Mouse (Mus musculus) c-Kit-positive CD71-negative TER-119-negative erythroid progenitor cells, embryonic 14.5 days (primary cell): Measurements from ENCODE around the gene Prr12.
A peak's percentile ranks its signal among the peaks of the same experiment; 100 is the strongest.

ENCODE experiments used
- DNase-seq: peaks from one replicate; pipeline ENCODE4 v3.0.0-alpha.2; 2013; ENCODE audit warnings: low read depth

The Prr12 gene

DNA sequence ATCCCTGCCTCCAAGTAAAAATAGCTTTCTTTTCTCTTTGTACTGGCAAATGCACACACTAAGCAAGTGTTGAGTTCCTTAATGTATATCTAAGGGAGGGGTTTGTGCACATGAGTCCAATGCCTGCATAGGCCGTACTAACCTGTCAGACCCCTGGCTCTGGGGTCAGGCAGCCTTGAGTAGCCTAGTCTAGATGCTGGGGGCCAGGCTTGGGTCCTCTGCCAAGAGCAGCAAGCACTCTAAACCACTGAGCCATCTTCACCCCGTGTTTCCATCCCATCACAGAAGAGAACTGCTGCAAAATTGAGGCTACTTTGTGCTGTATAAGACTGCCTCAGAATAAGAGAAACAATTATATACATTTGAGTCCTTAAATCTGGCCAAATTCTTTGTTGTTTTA is 25.1 kb upstream of the Prr12 start:
- no peak for DNase-seq

DNA sequence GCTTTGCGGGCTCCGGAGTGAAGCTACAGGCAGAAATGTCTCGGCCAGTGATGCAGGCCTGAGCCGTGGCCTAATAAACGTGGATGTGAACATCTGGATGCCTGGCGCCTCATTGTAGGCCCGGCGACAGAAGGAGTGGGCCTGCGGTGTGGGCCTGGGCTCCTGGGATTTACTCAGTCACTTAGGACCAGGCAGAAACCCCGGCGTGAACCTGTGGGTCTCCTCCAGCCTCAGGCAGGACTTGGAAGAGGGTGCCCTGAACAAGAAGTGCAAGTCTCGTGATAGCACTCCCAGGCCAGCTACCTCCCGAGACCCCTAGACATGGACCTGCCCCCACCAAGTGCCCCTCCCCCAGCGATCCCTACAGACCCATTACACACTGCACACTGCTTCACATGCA is 24.6 kb upstream of the Prr12 start:
- no peak for DNase-seq

DNA sequence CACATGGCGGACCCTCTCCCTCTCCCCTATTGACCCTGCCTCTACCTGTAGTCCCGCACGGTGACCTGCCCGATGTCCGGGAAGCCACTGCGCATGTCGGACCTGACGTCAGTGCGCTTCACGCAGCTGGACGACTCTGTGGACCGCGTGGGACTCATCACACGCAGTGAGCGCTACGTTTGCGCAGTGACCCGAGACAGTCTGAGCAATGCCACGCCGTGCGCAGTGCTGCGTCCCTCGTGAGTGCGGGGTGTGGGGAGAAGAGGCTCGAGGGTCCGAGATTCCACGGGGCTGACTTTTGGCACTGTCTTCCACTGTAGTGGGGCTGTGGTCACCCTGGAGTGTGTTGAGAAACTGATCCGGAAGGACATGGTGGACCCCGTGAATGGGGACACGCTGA is 23.8 kb upstream of the Prr12 start:
- no peak for DNase-seq

DNA sequence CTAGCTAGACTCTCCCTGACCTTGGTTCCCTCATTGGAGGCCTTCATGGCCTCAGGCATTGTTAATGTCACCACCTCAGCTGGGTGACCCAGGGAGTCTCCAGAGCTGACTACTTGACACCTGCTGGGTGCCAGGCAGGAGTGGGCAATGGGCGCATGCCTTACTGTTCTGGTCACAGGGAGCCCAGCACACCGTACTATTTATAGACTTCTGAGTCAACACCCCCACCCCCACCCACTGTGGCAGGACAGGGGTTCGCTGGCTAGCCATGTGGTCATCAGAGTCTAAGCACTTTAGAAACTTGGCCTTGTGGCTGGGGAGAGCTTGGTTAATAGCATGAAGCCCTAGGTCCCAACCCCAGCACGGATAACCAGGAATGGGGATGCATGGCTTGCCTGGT is 22.7 kb upstream of the Prr12 start:
- DNase-seq: no peak

DNA sequence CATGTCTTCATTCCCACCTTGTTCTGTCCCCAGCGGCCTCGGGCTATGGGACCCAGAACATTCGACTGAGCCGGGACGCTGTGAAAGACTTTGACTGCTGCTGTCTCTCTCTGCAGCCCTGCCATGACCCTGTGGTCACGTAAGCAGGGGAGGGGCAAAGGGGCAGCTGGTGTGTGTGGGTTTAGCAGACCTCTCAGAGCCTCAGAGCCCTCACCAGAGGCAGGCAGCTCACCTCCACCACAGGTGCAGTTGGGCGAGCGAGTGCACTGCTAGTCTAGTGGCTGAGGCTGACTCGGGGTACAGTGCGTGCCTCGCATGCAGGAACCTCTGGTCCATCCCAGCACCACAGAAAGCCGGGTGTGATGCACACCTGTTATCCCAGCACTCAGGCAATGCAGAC is 21.3 kb upstream of the Prr12 start:
- no peak for DNase-seq

DNA sequence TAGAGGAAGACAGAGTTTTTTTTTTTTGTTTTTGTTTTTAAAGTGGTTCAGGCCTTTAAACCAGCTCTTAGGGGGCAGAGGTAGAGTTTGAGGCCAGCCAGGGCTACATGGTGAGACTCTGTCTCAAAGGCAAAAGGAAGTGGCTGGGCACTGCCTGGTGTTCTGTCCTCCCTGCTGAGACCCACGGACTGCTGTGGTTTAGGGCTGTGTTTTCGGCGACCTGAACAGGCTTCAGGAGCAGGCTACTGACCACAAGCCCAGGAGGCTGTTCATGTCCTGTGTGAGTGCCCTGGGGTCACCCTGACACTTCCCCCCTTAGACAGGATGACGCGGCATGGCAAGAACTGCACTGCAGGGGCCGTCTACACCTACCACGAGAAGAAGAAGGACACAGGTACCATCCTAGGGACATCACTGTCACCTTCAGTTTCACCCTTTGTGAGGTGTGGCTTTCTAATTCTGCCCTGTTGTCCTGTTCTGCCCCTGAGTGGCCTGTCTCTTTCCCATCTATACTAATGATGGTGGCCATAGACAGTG is 20.6 kb upstream of the Prr12 start:
- DNase-seq: no peak

DNA sequence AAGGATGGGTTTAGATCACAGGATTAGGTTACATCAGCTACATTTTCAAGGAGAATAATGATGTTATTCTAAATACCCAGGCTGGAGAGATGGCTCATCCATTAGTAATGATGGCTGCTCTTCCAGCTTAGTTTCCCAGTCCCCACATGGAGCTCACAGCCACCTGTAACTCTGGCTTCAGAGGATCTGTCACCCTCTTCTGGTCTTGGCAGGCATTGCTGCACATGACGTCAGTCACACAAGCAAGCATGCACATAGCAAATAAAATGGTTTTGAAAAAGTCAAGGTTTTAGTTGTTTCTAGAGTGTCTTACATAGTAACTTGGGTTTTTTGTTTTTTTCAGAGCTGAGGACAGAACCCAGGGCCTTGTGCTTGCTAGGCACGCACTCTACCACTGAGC is 19.5 kb upstream of the Prr12 start:
- DNase-seq: no peak

DNA sequence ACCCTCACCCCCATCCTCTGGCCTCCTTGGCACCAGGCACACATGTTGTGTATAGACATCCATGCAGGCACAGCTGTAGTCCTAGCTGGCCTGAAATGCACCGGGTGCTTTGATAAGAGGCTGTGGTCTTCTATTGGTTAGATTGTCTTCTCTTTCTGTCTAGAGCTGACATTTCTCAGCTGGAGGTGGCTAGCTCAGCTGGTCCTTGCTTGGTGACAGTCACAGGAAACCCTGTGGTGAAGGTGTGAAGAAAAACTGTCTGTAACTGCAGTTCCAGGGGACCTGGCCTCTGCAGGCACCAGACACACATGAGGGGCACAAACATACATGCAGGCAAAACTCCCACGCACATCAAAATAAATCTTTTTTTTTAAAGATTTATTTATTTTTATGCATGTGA is 17.0 kb upstream of the Prr12 start:
- no peak for DNase-seq

DNA sequence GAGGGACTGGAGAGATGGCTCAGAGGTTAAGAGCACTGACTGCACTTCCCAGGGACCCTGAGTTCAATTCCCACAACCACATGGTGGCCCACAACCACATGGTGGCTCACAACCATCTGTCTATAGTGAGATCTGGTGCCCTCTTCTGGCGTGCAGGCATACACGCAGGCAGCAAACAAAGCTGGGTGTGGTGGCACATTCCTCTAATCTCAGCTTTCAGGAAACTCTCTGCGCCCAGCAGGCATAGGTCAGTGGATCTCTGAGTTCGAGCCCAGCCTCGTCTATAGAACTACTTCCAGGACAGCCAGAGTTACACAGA is 15.3 kb upstream of the Prr12 start:
- peak; percentile 69 for DNase-seq

DNA sequence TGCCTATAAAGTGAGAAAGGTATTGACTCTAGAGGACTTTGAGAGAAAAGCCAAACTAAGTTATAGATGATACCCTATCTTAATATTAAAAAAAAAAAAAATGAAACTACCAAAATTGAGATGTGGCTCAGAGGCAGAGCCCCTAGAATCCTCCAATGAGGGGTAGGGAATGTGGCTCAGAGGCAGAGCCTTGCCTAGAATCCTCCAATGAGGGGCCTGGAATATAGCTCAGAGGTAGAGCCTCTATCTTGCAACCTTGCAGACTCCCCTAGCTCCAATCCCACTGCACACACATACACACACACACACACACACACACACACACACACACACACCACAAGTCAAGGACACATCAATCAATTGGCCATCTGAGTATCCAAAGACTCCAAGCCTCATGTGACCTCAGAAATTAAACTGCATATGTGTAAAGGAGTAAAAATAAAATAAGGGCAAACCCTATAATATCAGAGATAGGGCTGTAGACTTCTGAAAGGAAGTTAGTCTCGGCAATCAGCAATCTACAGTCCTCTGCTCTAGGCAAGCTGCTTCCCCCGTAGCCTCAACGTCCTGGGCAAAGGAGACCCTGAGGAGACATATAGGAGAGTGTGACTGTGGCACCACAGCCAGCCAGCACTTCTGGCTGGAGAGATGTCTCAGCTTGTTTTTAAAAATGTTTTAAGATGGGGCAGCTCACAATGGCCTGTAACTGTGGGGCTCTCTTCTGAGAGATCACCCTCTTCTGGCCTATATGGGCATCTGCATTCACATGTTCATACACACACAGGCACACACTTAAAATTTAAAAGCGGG is 14.7 kb upstream of the Prr12 start:
- no peak for DNase-seq

DNA sequence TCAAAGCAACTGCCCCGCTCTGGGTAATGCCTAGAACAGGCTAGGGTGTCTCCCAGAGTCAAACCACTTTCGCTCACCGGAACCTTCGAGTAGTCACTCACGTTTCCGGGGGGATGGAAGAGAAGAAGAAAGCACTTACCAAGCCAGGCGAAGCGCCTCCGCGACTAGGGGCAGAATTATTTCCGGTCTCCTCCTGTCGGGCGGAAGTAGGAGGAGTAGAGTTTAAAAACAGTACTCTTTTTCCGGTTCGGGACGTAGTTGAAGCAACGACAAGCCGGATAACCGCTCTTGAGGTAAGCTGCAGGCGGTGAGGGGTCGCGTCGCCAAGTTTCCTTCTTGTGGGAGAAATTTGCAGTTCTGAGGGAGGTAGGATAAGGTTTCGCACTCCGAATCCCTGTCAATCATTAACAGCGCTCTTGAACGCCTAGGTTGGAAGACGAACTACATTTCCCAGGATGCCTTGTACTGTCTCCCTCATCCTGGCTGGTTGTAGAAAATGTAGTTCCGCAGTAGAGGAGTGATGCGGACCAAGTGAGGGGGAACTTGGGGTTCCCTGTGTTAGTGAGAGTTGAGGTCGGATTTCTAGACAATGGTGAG is 9.7 kb upstream of the Prr12 start, which contains the start of the genes Nosip and Prrg2:
Gene Nosip (plus strand): TSS at position 191 of the 597 bp plus-strand sequence.
Gene Prrg2 (minus strand): TSS at position 439 of the 597 bp plus-strand sequence.
- peak; percentile 100 for DNase-seq

DNA sequence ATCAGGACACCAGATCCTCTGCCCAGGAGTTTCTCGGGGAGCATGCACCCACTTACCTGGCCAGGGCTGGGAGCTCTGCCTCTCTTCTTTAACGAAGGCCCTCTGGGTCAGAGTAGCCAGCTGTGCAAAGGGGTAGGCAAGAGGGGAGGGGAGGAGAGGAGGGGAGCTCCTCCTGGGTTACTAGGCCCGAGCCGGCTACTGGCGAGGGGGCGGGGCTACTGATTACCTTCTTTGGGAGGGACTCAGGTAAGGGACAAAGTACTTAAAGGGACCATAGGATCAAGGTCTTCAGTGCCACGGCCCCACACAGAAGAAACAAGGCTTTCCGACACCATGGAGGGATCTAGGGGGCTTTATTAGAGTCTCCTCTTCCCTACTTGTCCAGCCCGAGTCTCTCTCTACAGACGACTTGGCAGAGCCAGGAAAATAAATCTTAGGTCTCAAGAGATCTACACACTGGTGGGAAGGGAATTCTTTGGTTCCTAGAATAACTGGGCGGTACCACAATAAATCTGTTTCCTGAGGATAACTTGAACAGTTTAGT is 8.9 kb upstream of the Prr12 start:
- DNase-seq: no peak

DNA sequence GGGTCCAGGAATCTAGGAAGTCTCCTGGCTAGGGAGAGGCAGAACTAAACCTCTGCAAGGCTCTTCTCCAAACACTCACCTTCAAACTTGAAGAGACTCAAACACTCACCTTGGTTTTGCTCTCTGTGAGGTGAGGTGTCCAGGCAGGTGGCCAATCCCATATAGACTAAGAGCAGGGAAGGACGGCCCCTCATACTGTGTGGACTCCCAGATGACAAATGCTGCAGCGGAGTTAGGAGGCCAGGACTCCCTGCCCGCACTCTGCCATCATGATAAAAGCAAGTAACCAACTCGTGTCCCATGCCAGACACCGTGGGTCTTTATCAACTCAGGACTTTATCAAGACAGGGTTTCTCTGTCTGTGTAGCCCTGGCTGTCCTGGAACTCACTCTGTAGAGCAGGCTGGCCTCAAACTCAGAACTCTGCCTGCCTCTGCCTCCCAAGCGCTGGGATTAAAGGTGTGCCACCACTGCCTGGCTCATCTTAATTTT is 8.0 kb upstream of the Prr12 start:
- DNase-seq: no peak

DNA sequence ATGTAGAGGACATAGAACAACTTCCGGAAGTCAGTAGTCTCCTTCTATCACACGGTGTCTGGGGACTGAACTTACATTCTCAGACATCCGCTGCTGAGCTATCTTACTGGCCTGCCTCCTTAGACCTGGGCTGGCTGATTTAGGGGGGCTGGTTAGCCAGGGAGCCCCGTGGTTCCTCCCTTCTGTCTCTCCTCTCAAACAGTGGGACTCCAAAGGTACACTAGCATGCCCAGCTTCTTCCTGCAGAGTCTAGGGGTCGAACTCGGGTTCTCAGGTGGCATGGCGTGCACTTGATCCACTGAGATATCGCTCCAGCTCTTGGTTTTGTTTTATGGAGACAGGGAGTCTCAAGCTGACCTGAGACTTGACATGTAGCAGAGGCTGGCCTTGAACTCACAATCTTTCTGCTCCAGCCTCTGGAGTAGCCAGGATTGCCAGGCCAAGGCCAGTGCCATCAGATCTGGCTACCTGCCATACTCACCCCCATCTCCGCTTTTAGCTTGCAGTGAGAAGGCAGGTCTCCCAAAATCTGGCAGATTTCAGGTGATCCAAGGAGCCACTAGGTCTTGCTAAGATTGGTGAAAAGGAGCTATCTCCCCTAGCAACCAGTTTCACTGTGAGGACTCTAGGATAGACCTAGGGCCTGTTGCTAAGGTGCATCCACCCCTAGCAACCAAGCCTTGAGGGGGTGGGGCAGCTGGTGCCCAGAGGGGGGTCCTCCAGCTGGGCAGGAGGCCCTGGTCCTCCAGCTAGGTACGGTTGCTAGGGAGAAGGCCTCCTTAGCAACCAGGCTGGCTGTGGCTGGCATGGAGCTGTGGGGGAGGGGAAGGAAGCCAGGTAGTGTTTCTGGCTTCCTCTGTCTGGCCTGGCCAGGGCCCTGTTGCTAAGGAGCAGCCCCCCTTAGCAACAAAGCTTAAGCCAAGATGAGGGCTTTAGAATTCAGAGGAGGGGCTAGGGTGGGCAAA is 6.2 kb upstream of the Prr12 start:
- DNase-seq: no peak

DNA sequence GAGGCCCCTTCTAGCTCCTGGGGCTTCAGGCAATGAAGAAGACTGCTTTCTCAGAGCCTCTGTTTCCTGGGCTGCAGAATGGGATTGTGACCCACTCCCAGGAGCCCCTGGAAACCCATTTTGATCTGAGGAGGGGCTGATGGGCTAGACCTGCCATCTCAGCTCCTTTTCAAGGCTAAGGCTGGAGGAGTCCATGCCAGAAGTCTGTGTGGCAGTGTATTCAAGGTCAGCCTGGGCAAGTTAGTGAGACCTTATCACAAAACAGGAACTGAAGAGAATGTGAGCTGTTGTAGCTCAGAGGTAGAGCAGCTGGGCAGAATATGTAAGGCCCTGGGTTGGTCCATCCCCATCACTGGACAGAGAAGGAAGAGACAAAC is 4.3 kb upstream of the Prr12 start:
- no peak for DNase-seq

DNA sequence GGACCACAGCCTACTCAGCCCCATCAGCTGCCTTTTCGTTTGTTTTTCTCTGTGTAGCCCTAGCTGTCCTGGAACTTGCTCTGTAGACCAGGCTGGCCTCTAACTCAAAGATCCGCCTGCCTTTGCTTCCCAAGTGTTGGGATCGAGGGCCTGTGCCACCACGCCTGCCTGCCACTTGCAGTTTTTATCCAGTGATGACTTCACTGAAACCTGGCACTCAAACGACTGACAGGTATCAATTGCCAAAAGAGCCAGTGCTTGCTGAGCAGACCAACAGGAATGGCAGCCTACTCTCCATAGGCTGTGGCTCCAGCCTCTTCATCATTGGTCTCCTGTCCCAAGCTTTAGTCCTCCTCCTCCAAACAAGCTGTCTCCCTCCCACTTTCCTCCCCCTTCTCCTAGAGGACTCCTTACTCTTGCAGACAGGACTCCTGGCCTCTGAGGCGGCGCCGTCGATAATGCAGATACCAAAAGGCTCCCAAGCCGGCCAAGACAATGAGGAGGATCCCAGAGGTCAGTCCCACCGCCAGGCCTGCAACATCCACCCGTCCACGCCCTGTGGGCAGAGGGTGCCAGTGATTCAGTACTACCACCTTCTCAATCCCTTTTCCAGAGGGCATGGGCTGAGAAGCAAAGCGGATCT is 3.8 kb upstream of the Prr12 start:
- no peak for DNase-seq

DNA sequence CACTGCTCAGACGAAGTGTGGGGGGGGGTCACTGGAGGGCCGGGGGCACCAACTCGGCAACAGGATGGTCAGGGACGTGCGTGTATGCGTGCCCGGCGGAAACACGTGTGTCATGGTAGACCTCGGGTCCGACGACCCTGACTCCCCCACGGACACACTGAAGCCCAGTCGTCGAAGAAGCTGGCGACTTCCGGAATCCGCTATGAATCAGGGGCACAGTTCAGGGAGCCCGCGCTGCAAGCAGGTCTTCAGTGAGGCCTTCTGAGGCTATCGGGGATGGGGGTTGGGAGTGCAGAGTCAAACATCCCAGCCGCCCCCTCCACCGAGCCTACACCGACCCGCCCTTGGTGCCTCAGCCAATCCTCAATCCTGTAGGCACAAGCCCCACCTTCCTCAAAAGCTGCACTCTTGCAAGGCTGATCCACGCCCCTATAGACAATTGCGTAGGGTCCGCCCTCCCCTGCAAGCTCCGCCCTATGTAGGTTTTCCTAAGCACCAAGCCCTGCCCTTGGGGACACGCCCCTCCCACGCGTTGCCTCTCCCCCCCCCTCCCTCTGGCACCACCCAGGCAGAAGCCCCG is 1.3 kb upstream of the Prr12 start:
- DNase-seq: peak; percentile 97

DNA sequence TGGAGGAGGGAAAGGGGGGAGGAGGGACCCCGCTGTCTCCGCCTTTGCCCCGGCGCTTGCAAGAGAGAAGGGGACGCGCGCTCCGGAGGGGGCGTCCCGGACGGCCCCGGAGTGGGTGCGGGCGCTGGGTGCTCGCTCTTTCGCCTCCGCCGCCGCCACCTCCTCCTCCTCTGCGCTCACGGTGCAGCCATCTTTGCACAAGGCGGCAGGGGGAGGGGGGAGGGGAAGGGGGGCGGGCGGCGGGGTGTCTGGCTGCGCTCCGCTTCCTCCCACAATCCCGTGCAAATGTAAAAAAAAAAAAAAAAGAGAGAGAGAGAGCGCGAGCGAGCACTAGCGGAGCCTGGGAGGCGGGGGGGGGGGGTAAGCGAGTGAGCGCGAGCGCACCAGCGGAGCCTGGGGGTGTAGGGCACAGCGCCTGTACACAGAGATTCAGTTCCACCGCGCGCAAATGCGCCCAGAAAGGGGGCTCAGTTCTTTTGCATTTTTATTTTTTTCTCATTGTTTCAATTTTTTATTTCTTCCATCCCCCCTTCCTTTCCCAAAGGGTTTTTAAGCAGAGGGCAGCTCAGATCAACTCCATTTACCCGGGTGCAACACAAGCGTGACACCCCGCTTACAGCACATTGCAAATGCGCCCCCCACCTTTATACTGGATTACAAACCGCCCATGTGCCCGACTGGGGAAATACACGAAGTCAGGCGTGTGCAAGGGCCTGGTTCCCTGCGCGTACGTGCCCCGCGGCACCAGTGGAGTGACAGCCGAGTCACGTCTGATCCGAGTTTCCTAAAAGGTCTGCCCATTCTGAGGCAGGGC is 643 bp upstream of the Prr12 start:
- DNase-seq: peak; percentile 55

DNA sequence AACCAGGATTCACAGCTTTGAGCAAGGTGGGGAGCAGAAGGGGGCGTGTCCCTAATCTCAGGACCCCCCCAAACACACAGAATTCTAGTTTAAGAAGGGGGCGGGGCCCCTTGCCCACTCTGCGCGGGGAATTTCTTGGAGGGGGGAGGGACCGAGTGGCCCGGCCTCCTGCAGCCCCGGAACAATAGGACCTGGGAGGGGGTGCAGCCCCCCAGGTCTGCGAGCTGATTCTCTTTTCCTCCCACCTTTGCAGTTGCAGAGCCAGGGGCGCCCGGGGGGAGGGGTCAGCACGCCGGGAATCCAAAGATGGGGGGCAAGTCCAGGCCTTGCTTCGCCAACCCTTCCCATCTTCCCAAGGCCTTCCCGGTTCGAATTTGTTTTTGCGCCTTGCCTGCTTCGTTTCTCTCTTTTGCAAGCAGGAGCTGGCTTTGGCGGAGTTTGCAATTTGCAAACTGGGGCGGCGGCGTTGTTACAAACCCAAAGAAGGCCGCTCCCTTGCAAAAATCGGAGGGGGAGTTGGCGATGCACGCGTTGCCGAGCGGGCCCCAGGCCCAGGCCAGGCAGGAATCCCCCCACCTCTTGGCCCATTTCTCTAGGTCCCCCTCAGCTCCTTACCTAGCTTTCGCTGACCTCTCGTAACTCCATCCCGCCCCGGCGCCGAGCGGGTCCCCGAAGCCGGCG is 360 bp downstream of the Prr12 start:
- DNase-seq: peak; percentile 26

DNA sequence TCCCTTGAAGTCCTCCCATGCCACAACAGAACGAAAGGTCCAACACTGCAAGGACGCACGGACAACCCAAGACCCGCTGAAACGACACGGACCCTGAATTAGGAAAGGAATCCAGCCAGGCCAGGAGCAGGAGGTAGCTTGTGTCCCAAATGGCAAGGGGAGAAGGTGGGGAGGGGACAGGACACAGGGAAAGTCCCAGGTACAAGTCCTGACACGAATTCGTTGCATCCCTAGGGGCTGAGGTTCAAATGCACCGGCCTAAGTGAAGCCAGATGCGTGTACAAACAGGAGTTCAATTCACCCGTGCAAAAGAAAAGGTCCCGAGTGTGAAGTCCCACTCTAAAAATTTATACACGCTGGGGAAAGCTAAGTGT is 1.1 kb downstream of the Prr12 start:
- no peak for DNase-seq
